Mouse (Mus musculus) 416B (cell line): ENCODE data around the gene Slc16a7.

ENCODE experiments used
- DNase-seq: peaks from one replicate; pipeline ENCODE4 v3.0.0; 2011; ENCODE audit warnings: low read depth

The Slc16a7 gene

DNA sequence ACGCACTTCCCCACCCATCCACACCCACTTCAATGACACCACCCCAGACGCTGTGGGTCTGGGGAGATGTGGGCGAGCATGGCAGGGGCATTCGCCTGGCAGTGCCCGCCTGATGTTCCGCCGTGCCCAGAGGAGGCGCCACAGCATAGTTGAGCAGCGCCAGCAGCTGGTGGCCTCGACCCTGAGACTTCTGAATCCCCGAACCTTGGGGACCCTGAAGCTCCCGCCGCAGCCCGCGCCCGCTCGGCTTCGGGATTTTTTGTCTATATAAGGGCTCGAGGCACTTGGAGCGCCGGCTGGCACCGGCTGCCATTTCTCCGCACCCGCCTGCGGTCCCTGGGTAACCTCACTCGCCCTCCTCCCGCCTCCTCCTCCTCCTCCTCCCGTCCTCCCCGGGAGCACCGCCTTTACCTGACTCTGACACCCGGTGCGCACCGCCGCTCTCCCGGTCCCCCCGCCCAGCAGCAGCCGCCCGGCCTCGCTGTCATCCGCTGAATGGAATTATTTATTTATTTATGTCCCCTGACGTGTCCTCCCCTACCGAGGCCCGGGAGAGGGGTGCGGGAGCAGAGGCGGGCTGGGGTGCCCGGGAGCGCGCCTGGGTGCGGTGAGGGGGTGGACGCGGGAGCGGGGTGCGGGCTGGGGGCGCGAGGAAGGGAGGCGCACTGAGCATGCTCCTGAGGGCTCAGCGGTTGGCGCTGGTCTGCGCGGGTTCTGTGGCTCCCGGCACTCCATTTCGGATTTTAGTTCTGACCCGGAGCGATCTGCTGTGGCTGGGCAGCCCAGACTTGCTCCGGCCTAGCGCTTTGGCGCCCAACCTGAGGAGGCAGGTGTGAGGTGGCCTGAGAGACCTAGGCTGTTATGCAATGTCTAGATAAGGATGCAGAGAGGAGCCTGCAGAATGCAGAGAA lies at the start of gene Slc16a7:
Slc16a7 (minus strand) TSS at position 590 of the 911 bp plus-strand sequence.
- DNase-seq: no peak

DNA sequence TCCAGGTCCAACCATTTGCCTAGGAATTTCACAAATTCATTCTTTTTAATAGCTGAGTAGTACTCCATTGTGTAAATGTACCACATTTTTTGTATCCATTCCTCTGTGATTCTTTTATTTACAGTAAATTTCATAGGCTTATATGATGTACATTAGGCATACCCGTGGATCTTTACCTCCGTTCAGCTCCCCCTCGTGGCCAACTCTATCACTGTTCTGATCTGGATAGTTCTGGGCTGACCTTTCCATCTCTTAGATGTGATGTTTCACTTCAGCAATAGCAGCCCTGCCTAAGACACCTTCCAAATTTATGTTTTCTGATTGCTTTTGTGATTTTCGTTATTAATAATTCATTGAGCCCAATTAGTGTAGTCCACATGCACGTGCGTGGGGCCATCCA lies 29.5 kb upstream of the Slc16a7 start:
- DNase-seq: no peak

DNA sequence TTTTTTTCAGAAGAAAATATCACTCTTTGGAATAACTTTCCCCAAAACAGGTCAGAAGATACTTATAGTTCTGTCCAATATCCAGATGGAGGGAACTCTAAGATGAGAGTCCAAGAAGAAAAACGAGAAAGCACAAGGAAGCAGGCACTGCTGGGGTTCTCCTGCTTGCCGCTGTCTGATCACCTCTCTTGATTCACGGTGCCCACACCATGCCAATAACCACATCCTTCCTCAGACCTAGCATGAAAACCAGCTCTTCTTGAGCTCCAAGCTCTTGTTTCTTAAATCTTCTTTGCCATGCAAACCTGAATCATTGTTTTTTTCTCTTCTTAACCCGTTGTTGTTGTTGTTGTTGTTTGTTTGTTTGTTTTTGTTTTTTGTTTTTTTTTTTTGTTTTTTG lies 10.5 kb upstream of the Slc16a7 start:
- no peak for DNase-seq

- no peak for DNase-seq
Observed at GRCm38 (mm10) chr10:125390011-125390410, 746 bp upstream of the Slc16a7 start.

- no peak for DNase-seq
Observed at GRCm38 (mm10) chr10:125388481-125388875, 787 bp downstream of the Slc16a7 start.

DNA sequence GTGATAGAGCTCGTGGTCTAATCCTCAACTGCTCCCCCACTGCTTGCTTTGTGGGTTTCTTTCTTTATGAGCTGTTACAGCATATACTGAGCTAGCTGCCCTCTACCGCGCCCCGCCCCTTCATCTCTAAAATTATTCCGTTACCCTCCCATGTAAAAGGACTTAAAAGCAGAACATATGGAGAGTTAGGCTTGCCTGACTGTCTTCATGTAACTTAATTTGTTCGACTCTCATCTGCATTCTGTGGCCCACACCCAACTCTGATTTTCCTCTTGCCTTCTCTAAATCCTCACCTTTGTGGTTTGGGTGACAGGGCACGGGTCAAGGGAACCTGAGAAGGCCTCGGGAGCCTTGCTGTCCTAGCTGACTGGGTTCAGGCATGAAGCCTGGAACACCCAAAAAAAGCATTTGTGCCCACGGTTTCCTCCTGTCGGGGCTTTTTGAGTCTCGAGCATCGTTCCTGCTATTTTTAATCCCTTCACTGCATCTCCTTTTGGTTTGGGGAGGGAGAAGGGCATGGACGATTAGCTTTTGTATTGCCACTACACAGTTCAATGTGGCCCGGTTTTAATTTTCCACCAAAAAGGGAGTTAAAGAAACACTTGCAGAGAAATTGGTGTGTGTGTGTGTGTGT lies 1.4 kb downstream of the Slc16a7 start:
- DNase-seq: no peak

GRCm38 (mm10) chr10:125375526-125375925 lies 13.7 kb downstream of the Slc16a7 start:
- DNase-seq: no peak

- no peak for DNase-seq
Observed at GRCm38 (mm10) chr10:125372666-125373065, 16.6 kb downstream of the Slc16a7 start.

- DNase-seq: no peak
Observed at GRCm38 (mm10) chr10:125371451-125371850, 17.8 kb downstream of the Slc16a7 start.

DNA sequence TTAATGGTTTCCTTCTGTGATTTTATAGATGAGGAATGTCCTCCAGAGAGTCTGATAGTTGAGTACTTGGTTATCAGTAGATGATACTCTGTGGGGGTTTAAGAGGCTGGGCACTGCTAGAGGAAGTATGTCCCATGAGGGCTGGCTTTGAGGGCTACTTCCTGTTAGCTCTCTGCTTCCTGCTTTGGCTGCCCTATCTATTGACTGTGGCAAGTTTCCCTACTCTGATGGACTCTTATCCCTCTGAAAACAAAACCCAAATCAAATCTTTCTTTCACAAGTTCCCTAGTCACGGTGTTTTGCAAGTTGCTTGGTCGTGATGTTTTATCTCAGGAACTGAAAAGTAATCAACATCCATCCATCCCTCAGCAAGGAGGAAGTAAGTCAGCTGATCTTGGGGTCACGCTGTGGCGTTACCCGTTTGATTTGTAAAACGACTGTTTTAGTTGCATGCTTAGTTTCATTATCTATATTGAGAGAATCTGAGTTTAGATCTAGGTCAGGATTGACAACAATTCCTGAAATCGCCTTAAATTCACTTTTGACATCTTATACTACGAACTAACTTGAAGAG lies 19.1 kb downstream of the Slc16a7 start:
- no peak for DNase-seq

GRCm38 (mm10) chr10:125358479-125358878 lies 30.8 kb downstream of the Slc16a7 start:
- no peak for DNase-seq

DNA sequence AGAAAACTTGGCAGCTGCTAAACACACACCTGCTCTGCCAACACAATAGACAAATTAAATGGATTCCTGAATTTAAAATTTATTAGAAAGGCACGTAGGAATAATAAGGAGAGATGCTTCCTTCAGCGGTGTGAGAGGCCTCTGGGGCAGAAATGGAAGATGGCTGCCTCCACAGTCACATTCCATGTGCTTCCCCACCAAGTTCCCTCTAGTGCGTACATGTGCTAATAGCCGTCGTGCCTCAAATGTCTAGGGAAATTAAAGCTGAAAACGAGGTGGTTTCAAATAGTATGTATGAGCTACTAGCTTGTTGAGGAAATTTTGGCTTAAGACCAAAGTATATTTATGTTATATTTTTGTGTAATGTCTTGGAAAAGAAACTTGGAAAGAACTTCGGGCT lies 36.5 kb downstream of the Slc16a7 start:
- DNase-seq: no peak

- DNase-seq: no peak
Observed at GRCm38 (mm10) chr10:125348171-125348570, 41.1 kb downstream of the Slc16a7 start.

- no peak for DNase-seq
Observed at GRCm38 (mm10) chr10:125347149-125347548, 42.1 kb downstream of the Slc16a7 start.

DNA sequence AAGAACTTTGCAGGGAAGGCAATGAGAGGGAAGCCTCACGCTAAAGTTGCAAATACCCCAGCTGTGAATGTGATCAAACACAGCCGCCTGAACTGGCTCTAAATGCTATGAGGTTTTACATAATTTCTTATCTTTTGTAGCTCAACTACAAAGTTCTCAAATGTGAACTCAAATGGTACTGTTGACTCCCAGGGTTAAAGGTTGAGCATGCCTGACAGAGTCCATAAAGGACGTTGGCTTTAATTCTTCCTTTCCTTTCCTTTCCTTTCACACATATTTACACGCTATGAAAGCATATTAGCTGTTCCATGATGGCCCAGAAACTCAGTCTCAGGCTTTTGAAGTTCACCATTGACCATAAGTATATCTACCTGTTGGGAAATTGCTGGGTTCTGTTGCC lies 42.9 kb downstream of the Slc16a7 start:
- DNase-seq: no peak

- no peak for DNase-seq
Observed at GRCm38 (mm10) chr10:125345583-125345982, 43.7 kb downstream of the Slc16a7 start.

DNA sequence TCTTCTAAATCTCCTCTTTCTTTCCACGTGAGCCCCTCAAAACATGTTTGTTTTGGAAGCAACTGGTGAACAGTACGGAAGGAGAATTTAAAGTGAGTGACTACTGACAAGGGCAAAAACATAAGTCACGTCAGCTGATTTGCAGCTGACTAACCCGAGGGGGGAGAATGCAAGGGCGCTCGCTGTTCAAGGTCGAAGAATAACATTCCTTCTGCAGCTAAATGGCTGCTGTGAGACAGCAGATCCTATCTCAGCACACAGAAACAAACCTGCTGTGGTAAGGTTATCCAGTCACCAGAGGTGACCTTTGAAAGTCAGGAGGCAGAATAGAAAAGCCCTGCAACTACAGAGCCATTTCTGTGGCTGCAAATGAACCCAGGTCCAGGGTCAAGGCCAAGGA lies 47.1 kb downstream of the Slc16a7 start:
- no peak for DNase-seq

GRCm38 (mm10) chr10:125333799-125334198 lies 55.5 kb downstream of the Slc16a7 start:
- DNase-seq: no peak

DNA sequence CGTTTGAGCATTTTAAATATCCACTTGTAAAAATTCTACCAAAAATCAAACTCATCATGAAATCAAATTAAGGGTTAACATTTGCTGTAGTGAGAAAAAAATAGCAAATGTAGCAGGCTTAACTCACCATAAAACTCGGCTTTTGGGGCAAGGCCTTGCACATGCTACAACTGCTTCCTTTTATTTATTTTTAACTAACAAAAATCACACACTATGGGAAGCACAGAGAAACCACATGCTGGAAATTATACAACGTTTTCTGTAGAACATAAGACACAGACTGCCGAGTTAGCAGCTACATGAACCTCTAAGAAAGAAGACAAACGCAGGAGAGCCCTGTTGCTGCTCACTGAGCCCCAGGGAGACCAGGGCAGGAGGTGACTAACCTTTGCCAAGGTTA lies 57.9 kb downstream of the Slc16a7 start:
- DNase-seq: no peak

DNA sequence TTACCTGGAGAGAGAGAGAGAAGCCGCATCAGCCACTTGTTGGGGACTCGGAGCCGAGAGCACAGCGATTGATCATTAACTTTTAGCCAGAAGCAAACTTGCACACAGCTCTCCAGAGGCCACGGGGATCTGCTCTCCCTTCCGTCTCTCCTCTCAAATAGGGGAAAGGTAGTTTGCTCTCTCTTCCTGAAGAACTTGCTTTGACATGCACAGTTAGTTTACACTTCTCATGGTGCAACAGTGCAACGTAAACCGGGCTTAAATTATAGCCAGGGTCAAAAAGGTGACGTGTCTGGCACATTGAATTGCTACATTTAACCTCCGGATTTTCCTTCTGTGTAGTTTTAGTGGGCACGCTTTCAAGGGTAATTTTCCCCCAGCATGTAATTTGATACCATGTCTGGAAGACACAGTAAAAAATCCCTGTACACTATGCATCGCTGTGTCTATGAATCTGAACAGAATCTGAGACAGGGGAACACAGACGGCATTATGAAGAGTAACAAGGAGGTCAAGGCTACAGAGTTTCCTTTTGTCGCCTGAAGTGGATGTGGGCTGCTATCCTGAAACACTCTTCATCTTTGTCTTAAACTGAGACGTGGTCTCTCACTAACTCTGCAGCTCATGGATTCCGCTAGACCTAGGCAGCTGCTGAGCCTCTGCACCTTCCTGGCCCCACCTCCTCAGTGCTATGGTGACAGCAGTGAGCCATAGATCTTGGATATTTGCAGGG lies 60.8 kb downstream of the Slc16a7 start:
- DNase-seq: no peak

DNA sequence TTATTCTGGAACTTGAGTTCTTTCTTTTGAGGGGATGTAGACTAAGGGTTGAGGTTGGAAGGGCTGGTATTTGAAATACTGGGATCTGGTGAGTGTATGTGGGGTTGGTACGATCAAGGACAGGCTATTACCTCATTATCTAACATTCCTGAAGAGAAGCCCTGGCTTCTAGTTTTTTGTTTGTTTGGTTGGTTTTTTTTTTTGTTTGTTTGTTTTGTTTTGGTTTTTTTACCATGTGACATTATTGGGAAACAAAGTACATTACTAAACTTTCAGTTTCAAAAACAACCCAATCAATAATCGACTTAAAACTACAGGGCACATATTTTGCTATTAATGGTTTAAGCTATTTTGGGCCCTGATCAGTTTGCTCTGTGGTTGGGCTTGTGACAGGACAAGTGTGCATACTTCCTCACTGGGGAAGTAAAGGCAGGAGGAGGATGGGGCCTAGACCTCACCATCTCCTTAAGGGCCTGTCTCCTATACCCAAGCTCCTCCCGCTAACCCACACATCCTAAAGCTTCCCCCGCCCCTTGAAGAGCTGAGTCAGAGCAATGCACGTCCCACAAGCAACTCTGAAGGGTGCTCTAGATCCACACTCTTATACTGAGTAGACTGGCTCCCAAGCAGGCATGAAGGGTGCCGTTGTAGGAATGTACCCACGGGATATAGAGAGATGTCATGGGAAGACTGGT lies 64.2 kb downstream of the Slc16a7 start:
- DNase-seq: no peak
